Mouse (Mus musculus): ENCODE measurements around the gene Gatc.

DNA sequence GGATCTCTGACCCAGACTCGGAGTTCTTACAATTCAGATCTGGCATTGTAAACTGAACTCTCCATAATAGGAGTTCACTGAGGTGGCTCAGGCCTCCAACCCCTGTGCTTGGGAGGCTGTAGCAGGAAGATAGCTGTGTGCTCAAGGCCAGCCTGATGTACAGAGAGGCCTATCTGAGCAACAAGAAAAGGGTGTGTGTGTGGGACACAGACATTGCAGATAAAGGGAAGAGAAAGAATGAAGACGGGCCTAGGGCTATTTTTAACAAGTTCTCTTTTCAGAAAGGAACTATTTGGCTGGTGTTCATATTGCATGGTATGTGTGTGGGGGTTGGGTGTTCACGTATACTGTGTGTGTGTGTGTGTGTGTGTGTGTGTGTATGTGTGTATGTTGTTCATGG is 7.4 kb downstream of the Gatc start:
- TF ChIP-seq CTCF (IDR thresholded peaks at IDR 0.05; ENCODE audit: low read depth) (no peak), EP300 (IDR thresholded peaks at IDR 0.05; ENCODE audit: low read depth) (peak; percentile 85)
